8 mouse cellular contexts compared by ENCODE assay signal in the genomic region with DNA sequence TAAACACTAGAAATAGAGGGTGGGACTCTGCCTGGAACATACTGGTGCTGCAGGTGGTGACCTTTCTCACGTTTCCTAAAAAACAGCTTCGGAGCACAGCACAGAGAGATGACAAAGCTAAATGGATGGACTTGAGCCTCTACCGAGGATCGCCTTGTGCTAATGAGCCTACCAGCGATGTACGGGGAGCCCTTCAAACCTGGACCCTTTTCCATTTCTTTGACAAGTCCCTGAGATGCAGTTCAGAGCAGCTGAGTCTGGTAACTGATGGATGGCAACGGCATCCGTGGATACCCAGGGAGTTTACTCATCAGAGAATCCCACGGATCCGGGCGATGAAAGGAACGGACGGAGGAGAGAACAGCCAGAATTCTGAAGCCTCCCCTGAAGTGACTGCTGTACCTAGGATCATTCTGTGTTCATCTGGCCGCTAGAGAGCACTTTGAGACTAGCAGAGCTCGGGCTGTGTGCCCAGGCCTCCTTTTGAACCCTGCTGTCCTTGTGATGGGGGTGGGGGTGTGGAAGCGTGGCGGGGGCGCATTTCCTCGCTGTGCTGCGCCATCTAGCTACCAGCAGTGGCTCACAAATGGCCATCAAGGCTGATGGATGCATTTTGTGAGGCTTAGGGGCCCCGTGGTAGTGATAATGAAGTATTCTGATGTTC. TPM values are rescaled to one million over a fixed set of nuclear protein-coding genes. Genes with fewer than 3 reads are reported as not detected.
DNase-seq lines count a peak whose midpoint lies in the region; ATAC-seq lines count a peak whose summit lies in the region.

No protein-coding gene starts in this region.

- intact Hi-C loops in left cerebral cortex, postnatal 4 days (cut with DNase I) = no loop called here

- no peak overlapping the region for H3K27ac ChIP-seq in embryonic facial prominence, embryonic 15.5 days (replicated peaks)
- H3K27ac ChIP-seq in midbrain, embryonic 14.5 days (replicated peaks; ENCODE audit: low read depth, low read length) = peak overlapping the region; percentile 26
- no peak overlapping the region for H3K27ac ChIP-seq in stomach, embryonic 16.5 days (ENCODE audit: low read length)

- no peaks in the 10 kb centered on the region for H3K27me3 ChIP-seq in embryonic facial prominence, embryonic 15.5 days
- no peaks in the 10 kb centered on the region for H3K27me3 ChIP-seq in midbrain, embryonic 14.5 days (ENCODE audit: control insufficient read depth, insufficient read depth, low read length)
- no peaks in the 10 kb centered on the region for H3K27me3 ChIP-seq in stomach, embryonic 16.5 days (ENCODE audit: control insufficient read depth, insufficient read depth, low read length)

- no peak overlapping the region for H3K9ac ChIP-seq in embryonic facial prominence, embryonic 15.5 days
- peak overlapping the region; percentile 13; the same call in 1 of the 2 replicates for H3K9ac ChIP-seq in midbrain, embryonic 14.5 days (replicated peaks; ENCODE audit: low read length)
- H3K9ac ChIP-seq in stomach, embryonic 16.5 days (ENCODE audit: low read length) = peak overlapping the region; percentile 59

- H3K4me2 ChIP-seq in embryonic facial prominence, embryonic 15.5 days (replicated peaks) = peak overlapping the region; percentile 59
- H3K4me2 ChIP-seq in midbrain, embryonic 14.5 days (ENCODE audit: low read length) = peak overlapping the region; percentile 51
- peak overlapping the region; percentile 64 for H3K4me2 ChIP-seq in stomach, embryonic 16.5 days (ENCODE audit: low read depth, low read length)

- H3K4me1 ChIP-seq in embryonic facial prominence, embryonic 15.5 days = peaks cover 4% of the 10 kb centered on the region
- peaks cover 4% of the 10 kb centered on the region; the same call in 1 of the 2 replicates for H3K4me1 ChIP-seq in midbrain, embryonic 14.5 days (ENCODE audit: control insufficient read depth, insufficient read depth, low read length)
- 0 out of 2 replicates have a peak, but pooled peaks cover 5% of the 10 kb centered on the region for H3K4me1 ChIP-seq in stomach, embryonic 16.5 days (ENCODE audit: control insufficient read depth, insufficient read depth, low read length)

- WGBS in embryonic facial prominence, embryonic 15.5 days = 11% methylated on average over 21 of the region's 21 CpGs
- 9% methylated on average over 21 of the region's 21 CpGs for WGBS in midbrain, embryonic 14.5 days
- WGBS in stomach, embryonic 16.5 days = 7% methylated on average over 21 of the region's 21 CpGs

- H3K4me3 ChIP-seq in embryonic facial prominence, embryonic 15.5 days (replicated peaks) = peak overlapping the region; percentile 32
- peak overlapping the region; percentile 24 for H3K4me3 ChIP-seq in midbrain, embryonic 14.5 days (replicated peaks; ENCODE audit: low read depth, low read length)
- peak overlapping the region; percentile 41 for H3K4me3 ChIP-seq in stomach, embryonic 16.5 days (replicated peaks; ENCODE audit: low read length)

- ATAC-seq in embryonic facial prominence, embryonic 15.5 days (ENCODE audit: insufficient number of reproducible peaks, low FRiP score, low TSS enrichment, low read depth) = peak; percentile 87
- peak; percentile 90 for ATAC-seq in midbrain, embryonic 14.5 days (ENCODE audit: low FRiP score, low TSS enrichment)
- peak; percentile 89 for ATAC-seq in stomach, embryonic 16.5 days (ENCODE audit: insufficient read depth, low FRiP score)

- H3K36me3 ChIP-seq in embryonic facial prominence, embryonic 15.5 days = no peaks in the 10 kb centered on the region
- H3K36me3 ChIP-seq in midbrain, embryonic 14.5 days (ENCODE audit: control insufficient read depth, insufficient read depth, low read length) = no peaks in the 10 kb centered on the region
- no peaks in the 10 kb centered on the region for H3K36me3 ChIP-seq in stomach, embryonic 16.5 days (ENCODE audit: control insufficient read depth, insufficient read depth, low read length)

- peak; percentile 32 for DNase-seq in thymus, postnatal 4 days
- no peak for DNase-seq in thymus, adult 18-20 months
- DNase-seq in heart, adult 9 months (ENCODE audit: low spot score in 2 of 2) = peak; percentile 9 to 16
- DNase-seq in kidney, adult 8-10 months = peak; percentile 40 to 61
- DNase-seq in left cerebral cortex, postnatal 4 days = peak; percentile 90
- peak; percentile 92 for DNase-seq in midbrain, embryonic 14.5 days

- H3K9me3 ChIP-seq in embryonic facial prominence, embryonic 15.5 days (replicated peaks) = no peaks in the 10 kb centered on the region
- no peaks in the 10 kb centered on the region for H3K9me3 ChIP-seq in midbrain, embryonic 14.5 days (ENCODE audit: control insufficient read depth, low read length)
- no peaks in the 10 kb centered on the region for H3K9me3 ChIP-seq in stomach, embryonic 16.5 days (replicated peaks; ENCODE audit: control insufficient read depth, low read length)

RNA-seq across cellular contexts. Expression of gene Dctd, which starts 1.6 kb away (rescaled TPM):
- polyA plus RNA-seq in embryonic facial prominence, embryonic 15.5 days (2015; fragmentation: Nextera tagmentation; extraction: Ambion mirVana) = 24.3 and 24.9 TPM in 2 replicates
- 10 to 100 TPM; 17.0 to 22.6 TPM for total RNA-seq in left cerebral cortex, postnatal 4 days (2021)
- polyA plus RNA-seq in midbrain, embryonic 14.5 days (2014; fragmentation: Nextera tagmentation; extraction: Ambion mirVana) = 10.4 and 11.4 TPM in 2 replicates
- 22.6 and 23.5 TPM in 2 replicates for polyA plus RNA-seq in stomach, embryonic 16.5 days (2015; fragmentation: Nextera tagmentation; extraction: Ambion mirVana)

Comparison
In these comparisons a context has a peak if more than half of its experiments do, and no peak if none do; other contexts are left out.
1. DNase-seq: peak in thymus, postnatal 4 days (single experiment), heart, adult 9 months (2 of 2), kidney, adult 8-10 months (2 of 2), left cerebral cortex, postnatal 4 days (single experiment) and midbrain, embryonic 14.5 days (single experiment); none in thymus, adult 18-20 months (0 of 2).
2. Peak in every context shown above with its lines, with median percentiles within 50 percentile points of each other: ATAC-seq, H3K4me2 ChIP-seq and H3K4me3 ChIP-seq.